Mouse (Mus musculus): ENCODE measurements around the gene Farp1.
"Not testable (repeated sequence)": the region's sequence is repeated elsewhere in the genome, so short reads cannot be mapped to it uniquely, and the experiment has no call there.

Gene Farp1

GRCm38 (mm10) chr14:121104760-121105329, 69.8 kb downstream of the Farp1 start:
- DNase-seq (ENCODE audit: low spot score) = no peak

- DNase-seq (ENCODE audit: low spot score) = no peak
Observed at GRCm38 (mm10) chr14:121106906-121107305, 71.9 kb downstream of the Farp1 start.

DNA sequence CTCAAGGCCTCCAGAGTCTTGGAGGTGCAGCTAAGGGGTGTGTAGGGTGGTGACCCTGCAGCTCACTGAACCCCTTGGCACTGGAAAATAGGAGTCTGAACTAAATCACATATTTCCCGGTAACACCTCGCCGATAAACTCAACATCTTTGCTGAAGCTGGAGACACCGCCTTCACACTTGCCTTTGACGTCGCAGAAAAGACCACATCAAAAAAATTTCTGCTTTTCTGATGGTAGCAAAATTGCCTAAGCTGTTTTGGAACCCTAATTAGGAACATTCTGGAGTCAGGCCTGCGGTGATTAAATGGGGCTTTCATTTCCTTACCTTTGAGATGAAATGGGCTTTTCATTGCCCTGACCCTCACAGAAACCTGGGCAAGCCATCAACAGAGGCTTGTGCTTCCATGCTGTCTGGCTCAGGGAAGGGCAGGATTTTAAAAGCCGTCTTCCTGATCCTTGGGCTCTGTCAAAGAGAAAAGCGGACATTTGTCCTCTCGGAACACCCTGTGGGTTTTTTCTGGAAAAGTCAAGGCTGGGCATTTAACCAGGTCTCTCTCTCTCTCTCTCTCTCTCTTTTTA, 72.8 kb downstream of the Farp1 start:
- DNase-seq (ENCODE audit: low spot score) = no peak

DNA sequence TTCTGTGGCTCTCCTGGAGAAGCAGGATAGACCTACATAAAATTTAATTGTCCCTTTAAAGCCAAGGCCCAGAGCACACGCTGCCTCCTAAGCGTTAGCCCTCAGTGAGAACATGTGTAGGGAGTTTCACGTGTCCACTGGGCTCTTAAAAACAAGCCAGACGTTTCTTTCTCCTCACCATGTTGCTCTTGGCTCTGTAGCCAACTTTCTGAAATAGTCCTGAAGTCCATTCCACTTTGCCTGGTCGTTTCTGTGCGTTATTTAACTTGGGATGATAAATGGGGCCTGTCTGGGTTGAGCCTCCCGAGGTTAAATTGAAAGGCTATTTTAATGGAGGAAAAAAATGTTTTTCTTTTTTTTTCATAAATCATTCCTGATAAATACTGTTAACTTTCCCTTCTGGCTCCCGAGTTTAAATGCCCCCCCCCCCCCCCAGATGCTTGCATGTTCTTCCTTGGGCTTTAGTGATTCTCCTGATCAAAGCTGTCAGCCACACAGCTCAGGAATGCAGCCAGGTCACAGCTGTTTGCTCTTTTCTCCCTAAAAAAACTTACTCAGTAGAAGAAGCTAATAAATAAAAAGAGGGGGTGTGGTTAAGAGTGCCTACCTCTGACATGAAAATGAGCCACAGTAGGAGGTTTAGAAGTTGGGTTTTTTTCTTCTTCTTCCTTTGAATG, 73.6 kb downstream of the Farp1 start:
- DNase-seq (ENCODE audit: low spot score) = no peak

DNA sequence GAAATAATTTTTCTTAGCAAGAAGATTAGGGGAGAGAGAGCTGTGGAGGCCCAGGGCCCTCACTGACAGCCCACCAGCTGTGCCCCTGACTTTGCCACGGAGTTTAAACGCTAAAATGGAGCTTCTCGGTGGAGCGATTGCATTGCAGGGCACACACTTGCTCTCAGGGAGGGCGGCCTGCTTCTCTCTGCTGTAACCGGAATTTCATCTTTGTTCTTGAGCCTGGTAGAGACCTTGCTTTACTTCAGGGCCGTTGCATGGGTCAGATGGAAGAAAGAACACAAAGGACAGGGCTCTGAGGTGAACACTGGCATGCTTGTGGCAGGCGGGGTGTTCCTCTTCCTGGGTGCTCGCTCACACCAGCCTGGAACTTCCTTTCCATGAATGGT, 74.1 kb downstream of the Farp1 start:
- no peak for DNase-seq (ENCODE audit: low spot score)

- DNase-seq (ENCODE audit: low spot score) = no peak
Observed at GRCm38 (mm10) chr14:121110492-121111267, 75.7 kb downstream of the Farp1 start.

- DNase-seq (ENCODE audit: low spot score) = no peak
Observed at GRCm38 (mm10) chr14:121112061-121112460, 77.1 kb downstream of the Farp1 start.

DNA sequence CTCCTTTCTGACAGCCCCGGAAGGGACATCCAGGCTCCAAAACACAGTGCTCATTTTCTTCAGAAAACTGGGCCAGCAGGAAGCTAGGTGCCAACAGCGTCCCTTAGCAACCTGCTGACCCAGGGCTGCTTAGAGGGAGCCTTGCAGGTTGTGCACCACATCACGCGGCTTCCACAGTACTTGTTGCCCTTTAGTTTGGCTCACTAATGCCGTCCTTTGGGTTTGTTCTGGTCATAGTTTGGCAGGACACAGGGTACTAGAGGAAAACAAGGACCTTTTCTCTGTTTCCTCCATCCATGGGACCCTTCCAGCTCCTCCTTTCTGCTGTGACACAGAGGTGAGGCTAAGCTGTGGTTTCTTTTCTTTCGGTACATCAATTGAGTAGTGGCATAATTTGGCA, 78.8 kb downstream of the Farp1 start:
- no peak for DNase-seq (ENCODE audit: low spot score)

GRCm38 (mm10) chr14:121116696-121117095, 81.7 kb downstream of the Farp1 start:
- no peak for DNase-seq (ENCODE audit: low spot score)

DNA sequence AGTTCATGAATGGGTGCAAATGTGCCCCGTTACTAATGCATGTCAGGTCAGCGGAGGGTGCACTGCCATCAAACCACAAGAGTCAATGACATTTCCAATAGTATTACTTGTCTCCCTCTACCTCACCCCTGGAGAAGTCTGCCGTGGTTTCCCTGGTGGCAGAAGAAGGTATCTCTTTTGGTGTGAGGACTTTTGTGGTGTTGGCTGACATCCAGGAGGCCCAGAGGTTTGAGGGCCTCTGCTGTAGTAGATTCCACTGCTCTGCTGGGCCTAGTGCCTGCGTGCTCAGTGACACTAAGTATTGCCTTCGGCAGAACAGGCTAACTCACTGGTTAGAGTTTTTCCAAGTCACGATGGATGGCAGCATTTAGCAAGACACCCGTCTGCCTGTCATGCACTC, 83.9 kb downstream of the Farp1 start:
- DNase-seq (ENCODE audit: low spot score) = no peak

GRCm38 (mm10) chr14:121121664-121122063, 86.7 kb downstream of the Farp1 start:
- no peak for DNase-seq (ENCODE audit: low spot score)

DNA sequence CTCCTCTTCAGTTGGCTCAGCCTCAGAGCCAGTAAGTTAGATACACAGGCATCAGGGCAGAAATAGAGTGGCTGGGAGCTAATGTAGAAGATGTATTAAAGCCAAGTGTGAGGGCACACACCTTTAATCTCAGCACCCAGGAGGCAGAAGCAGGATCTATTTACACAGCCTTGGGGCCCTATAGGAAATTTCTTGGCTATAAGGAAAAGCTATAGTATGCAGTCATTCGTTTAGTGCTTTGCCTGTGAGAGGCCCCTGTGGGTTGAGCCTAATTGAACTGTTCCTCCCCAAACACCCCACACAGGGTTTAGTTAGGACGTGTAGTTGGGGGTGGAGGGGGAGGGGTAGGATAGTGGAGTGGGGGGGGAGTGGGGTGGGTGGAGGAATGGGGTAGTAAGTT, 87.9 kb downstream of the Farp1 start:
- no peak for DNase-seq (ENCODE audit: low spot score)

DNA sequence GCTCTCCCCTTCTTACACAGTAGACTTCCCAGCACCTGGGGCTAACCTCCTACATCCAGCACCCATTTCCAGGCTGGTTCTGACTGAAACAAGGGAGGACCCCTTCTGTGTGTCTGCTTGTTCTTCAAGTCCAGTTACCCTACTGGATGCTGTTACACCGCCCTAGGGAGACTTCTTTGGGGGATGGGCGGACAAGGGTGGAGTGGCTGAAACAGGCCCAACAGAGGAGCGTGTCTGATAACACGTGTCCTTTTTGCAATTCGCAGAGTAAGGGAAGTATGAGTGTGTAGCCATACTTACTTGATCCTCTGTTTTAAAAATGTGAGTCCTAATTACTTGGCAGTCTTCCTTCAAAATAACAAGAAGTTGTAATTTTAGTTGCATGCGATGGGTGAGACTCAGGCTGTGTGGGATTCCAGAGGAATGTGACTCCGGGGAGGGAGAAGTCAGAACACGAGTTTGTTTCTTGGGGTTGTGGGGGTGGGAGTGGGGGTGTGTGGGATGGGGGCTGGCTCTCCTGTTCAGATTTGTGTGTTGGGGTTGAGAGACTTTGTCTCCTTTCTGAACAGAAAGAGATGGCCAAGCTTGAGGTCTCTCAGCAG, 89.5 kb downstream of the Farp1 start:
- DNase-seq (ENCODE audit: low spot score) = no peak

GRCm38 (mm10) chr14:121125651-121126050, 90.7 kb downstream of the Farp1 start:
- DNase-seq (ENCODE audit: low spot score) = no peak

DNA sequence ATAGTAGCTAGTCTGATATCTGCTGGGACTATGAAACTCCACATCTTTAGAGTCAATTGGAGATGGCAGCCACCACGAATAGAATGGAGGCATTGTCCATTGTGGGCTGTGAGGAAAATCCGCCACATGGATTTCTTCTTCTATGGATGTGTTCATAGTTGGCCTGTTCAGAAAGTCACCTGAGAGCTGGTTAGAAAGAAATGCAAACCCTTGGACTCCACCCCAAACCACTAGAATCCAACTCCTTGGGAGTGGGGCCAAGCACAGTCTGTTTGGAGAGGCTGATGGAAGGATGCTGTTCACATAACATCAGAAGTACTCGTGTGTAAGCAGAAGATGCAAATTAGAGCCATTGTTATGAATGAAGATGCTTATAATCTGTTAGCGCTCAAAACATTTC, 91.3 kb downstream of the Farp1 start:
- no peak for DNase-seq (ENCODE audit: low spot score)

DNA sequence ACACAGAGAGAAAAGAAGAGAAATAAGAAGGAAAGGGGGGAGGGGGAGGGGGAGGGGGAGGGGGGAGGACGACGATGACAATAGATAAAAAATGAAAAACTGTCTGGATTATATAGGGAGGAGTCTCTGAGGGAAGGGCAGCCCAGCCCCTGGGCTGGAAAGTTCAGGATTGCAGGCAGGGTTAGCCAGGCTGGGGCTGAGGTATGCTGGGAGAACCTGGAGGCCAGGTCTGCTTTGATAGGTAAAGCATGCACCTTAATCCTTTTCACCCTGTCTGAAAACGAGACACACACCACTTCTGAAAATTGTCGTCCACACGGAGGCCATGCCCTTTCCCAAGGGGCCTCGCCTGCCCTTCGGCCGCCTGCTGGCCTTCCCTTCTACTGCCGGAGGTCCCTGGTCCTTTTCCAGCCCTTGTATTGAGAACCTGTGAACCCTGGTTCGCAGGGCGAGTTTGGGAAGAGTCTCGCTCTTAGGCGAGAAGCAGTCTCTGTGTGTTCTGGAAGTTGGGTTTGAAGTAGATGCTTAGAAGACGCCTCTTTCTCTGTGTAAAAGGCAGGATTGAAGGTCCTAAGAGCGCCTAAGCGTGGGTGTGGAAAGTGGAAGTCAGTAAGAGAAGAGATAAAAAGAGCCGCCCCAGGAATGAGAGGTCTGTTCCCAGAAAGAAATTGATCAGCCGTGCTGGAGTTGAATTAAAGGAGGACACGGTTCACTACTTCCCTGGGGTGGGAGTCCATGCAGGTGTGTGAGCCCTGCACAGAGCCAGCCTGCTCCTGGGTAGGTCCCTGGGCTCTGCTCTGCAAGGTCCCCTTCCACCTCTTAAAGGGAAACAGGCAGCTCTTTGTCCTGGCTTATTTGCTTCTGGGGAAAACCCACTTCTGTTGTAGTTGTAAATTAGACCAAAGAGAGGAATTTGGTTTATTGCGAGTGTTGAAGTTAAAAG, 94.1 kb downstream of the Farp1 start:
- no peak for DNase-seq (ENCODE audit: low spot score)

DNA sequence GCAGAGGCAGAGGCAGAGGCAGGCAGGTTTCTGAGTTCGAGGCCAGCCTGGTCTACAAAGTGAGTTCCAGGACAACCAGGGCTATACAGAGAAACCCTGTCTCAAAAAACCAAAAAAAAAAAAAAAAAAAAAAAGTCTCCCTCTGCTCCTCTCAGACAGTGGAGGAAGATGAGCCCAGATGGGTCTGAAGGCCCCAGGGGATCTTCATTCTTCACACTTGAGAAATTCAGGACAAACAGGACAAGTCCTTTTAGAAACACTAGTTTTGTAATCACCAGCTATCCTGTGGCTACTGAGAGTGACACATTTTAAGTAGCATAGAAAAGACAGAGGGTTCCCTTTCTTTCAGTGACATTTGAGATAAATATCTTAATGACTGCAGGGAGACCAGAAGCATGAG, 95.4 kb downstream of the Farp1 start:
- DNase-seq (ENCODE audit: low spot score) = not testable (repeated sequence)

DNA sequence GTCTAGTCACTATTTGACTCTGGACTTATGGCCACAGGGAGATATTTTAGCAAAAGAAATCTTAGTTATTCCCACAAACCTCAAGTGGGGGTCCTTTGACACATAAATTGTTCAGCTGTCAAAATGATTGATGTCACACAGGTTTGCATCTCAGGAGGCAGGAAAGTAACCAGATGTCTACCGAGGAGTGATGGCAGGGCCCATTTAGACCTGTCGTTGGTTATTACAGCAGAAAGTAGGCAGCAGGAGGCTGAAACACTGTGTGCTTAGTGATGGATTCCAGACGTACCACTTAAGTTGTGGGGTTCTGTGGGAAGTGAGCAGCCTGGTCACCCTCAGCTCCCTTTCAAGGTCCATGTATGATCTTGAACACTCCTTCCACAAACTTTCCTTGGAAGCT, 99.4 kb downstream of the Farp1 start:
- DNase-seq (ENCODE audit: low spot score) = no peak

DNA sequence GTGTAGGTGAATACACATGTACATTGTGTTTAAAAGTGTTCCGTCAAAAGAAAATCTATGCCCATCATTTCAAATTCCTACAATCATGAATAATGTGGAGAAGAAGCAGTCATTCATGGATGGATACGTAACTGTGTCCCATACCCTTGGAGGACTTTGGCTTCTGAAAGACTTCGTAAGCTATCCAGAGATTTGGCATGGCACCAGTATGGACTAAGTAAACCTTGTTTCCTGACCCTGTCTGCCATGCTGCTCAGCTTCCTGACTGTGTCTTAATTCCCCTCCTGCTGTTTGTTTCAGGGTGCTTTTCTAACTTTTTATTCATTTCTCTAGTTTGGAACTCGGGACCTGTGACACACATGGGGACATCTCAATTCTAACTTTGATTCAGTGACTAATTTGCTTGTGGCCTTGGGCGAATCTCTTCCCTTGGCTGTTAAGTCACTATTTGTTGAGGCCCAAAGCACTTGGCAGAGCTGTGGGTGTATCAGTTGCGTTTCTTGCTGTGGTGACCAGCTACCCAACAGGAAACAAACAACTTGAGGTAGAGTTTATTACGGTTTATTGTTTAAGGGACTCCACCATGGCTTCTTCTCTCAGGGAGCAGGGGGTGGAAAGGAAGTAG, 108.9 kb downstream of the Farp1 start:
- no peak for DNase-seq (ENCODE audit: low spot score)

DNA sequence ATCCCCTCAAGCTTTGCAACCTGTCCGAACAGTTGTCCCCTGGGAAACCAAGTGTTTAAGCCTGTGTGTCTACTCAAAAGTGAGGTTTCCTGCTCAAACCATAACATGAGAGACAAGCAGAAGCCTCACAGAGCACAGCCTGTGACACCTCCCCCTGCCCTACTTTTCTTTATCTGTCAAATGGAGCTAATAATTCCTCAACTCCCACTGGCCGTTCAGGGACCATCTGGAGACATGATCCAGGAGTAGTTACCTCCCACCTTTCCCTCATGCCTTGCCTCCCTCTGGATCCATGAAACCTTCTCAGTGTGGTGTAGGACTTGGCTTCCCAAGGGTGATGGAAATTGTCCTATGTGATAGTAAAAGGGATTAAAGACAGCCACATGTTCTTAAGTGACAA, 109.5 kb downstream of the Farp1 start:
- no peak for DNase-seq (ENCODE audit: low spot score)

DNA sequence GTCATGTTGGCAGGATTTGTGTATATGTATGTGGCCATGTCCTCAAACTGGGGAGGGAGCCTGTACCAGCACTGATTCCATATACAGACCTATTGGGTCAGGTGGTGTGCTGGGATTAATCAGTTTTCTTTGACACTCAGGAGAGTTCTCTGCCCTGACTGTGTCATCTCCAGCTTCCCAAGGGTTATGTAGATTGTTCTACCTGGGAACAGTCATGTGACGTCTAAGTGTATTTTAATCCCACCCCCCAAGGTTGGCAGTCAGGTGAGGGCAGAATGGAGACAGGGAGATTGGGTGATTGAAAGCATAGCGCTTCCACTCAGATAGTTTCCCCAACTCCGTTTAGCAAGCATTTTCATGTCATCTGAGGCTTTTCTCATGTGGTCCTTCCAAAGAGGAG, 110.3 kb downstream of the Farp1 start:
- DNase-seq (ENCODE audit: low spot score) = no peak

Data from spleen, adult 12 weeks (tissue).